15 mouse cellular contexts compared by ENCODE assay signal in genomic region chr6:143415383-143415778, GRCm38 (mm10).
DNase-seq lines count a peak whose midpoint lies in the region; ATAC-seq lines count a peak whose summit lies in the region.
"Had no signal": no experiment of that assay in that cellular context is flagged by ENCODE, and none has a peak within 500 bp of the region (broad histone marks: within the 10 kb centered on the region; RNA-seq: fewer than 3 reads in every experiment).

No protein-coding gene starts in this region.

- H3K9ac ChIP-seq in forebrain, embryonic 13.5 days, result no peak overlapping the region
- H3K9ac ChIP-seq in forebrain, embryonic 11.5 days (ENCODE audit: low read length), result no peak overlapping the region
- H3K9ac ChIP-seq: hindbrain, embryonic 13.5 days; limb, embryonic 13.5 days had no signal

- H3K9me3 ChIP-seq in forebrain, embryonic 13.5 days (replicated peaks), result peaks cover 3% of the 10 kb centered on the region; the same call in 1 of the 2 replicates
- H3K9me3 ChIP-seq in forebrain, embryonic 11.5 days (ENCODE audit: control insufficient read depth, low read length), result no peaks in the 10 kb centered on the region
- H3K9me3 ChIP-seq: hindbrain, embryonic 13.5 days; limb, embryonic 13.5 days had no signal

- intact Hi-C loops in left cerebral cortex, postnatal 14 days (cut with DNase I), result no loop called here

- H3K4me2 ChIP-seq in forebrain, embryonic 13.5 days, result no peak overlapping the region
- H3K4me2 ChIP-seq in forebrain, embryonic 11.5 days (ENCODE audit: low read depth, low read length, severe bottlenecking), result no peak overlapping the region
- H3K4me2 ChIP-seq: hindbrain, embryonic 13.5 days; limb, embryonic 13.5 days; midbrain, embryonic 11.5 days had no signal

- WGBS in forebrain, embryonic 13.5 days, result 89% methylated on average over 12 of the region's 12 CpGs
- WGBS in forebrain, embryonic 11.5 days, result 91% methylated on average over 12 of the region's 12 CpGs

- H3K27ac ChIP-seq in forebrain, embryonic 13.5 days, result peak overlapping the region; percentile 10; the same call in 1 of the 2 replicates
- H3K27ac ChIP-seq in forebrain, embryonic 11.5 days (ENCODE audit: low read depth, low read length), result no peak overlapping the region
- H3K27ac ChIP-seq: hindbrain, embryonic 13.5 days; limb, embryonic 13.5 days had no signal

- H3K4me3 ChIP-seq in forebrain, embryonic 13.5 days, result no peak overlapping the region
- H3K4me3 ChIP-seq in forebrain, embryonic 11.5 days (ENCODE audit: low read depth, low read length), result no peak overlapping the region
- H3K4me3 ChIP-seq: hindbrain, embryonic 13.5 days; limb, embryonic 13.5 days had no signal

- ATAC-seq in forebrain, embryonic 13.5 days, result no peak
- no peak for ATAC-seq in forebrain, embryonic 11.5 days (replicated peaks; ENCODE audit: low FRiP score)
- no peak for ATAC-seq in inflammation-experienced regulatory T-cells, adult 6 months

- DNase-seq in forebrain, embryonic 11.5 days (ENCODE audit: low spot score), result no peak
- DNase-seq in layer of hippocampus, adult 18-20 months (ENCODE audit: low spot score in 2 of 2), result peak; percentile 44 to 62
- DNase-seq in layer of hippocampus, postnatal 25 days (ENCODE audit: extremely low spot score in 1 of 2, low spot score in 1 of 2), result no peak
- peak; percentile 44 to 51 for DNase-seq in cerebellum, postnatal 10 days
- DNase-seq in left cerebral cortex, postnatal 14 days (ENCODE audit: low spot score in 2 of 2), result peak; percentile 42 to 58
- DNase-seq: adrenal gland, adult 8-10 months; gastrocnemius, postnatal 25 days; kidney, adult 2 months; kidney, postnatal 36 days; spleen, adult 18-20 months had no signal

- H3K4me1 ChIP-seq in forebrain, embryonic 13.5 days, result no peaks in the 10 kb centered on the region
- H3K4me1 ChIP-seq in forebrain, embryonic 11.5 days (replicated peaks; ENCODE audit: control insufficient read depth, insufficient read depth, low read length), result no peaks in the 10 kb centered on the region
- H3K4me1 ChIP-seq: hindbrain, embryonic 13.5 days had no signal

- H3K27me3 ChIP-seq in forebrain, embryonic 13.5 days, result no peaks in the 10 kb centered on the region
- no peaks in the 10 kb centered on the region for H3K27me3 ChIP-seq in forebrain, embryonic 11.5 days (ENCODE audit: control insufficient read depth, insufficient read depth, low read length)
- H3K27me3 ChIP-seq: hindbrain, embryonic 13.5 days; limb, embryonic 13.5 days had no signal

- H3K36me3 ChIP-seq in forebrain, embryonic 13.5 days (ENCODE audit: poor library complexity, severe bottlenecking), result no peaks in the 10 kb centered on the region
- no peaks in the 10 kb centered on the region for H3K36me3 ChIP-seq in forebrain, embryonic 11.5 days (ENCODE audit: control insufficient read depth, insufficient read depth, low read length)
- H3K36me3 ChIP-seq: hindbrain, embryonic 13.5 days; limb, embryonic 13.5 days had no signal

Comparison
In these comparisons a context has a peak if more than half of its experiments do, and no peak if none do; other contexts are left out.
1. DNase-seq: peak in layer of hippocampus, adult 18-20 months (2 of 2), cerebellum, postnatal 10 days (2 of 2) and left cerebral cortex, postnatal 14 days (2 of 2); none in forebrain, embryonic 11.5 days (single experiment) and layer of hippocampus, postnatal 25 days (0 of 2).